Mouse (Mus musculus) CD8-positive naive resting alpha-beta T cell, adult 2 months (primary cell): Measurements from ENCODE around the gene Sync.

Source experiments
- DNase-seq, 2 experiments: peaks; one replicate each; pipeline ENCODE4 v3.0.0; 2022; ENCODE audit warnings: low read depth in 2 of 2, low spot score in 2 of 2

Sync gene

GRCm38 (mm10) chr4:129303816-129304215 lies 16.4 kb downstream of the Sync start:
- no peak for DNase-seq

DNA sequence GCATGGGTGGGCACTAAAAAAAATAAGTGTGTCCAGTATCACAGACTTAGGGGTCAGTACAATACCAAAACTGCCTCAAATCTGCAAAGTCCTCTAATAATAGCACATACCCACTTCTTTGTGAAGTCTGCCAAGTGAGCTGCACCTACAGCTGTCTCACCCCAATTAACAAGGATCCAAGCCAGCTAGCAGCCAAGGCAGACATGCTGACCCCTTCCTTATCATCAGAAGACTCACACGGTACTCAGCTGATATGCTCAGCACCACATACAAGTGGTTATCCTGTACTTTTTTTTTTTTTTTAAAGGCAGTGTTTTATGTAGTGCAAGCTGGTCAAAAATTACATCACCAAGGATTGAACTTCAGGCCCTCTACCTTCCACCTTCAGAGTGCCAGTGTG lies 16.9 kb downstream of the Sync start:
- DNase-seq, result no peak

DNA sequence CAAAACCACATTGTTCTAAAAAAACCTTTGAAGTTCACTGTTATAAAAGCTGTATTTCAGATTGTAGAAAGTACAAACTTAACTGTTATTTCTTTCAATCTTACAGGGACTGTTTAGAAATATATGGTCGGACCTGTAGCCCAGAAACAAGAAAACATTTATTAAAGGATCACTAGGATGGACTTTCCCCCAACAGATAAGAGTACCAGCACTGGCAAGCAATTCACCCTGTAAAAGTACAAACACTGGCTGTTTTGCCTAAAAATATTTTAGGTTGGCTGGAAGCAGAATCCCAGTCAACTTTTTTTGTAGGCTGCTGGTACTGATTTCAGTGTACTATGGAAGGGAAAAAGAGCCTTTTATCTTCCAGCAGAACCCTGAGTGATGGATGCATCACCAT lies 20.5 kb downstream of the Sync start:
- no peak for DNase-seq

DNA sequence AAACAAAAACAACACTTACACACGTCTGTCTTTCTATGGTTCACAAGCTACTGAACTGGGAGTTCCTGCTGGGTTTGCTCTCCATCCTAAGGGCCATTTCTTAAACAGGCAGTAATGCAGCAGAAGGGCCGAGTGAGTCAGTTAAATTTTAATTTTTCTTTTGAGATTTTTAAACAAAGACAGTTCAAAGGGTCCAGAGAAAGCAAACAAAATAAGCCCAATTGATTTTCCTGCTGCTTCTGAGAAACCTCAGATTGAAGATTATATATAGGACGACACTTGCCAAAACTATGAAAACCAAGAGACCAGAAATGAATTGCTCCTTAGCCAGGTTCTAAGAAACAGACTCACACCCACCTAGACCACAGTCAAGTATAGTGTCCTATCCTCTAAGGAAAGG lies 26.5 kb downstream of the Sync start:
- DNase-seq, result no peak

GRCm38 (mm10) chr4:129320876-129321275 lies 33.5 kb downstream of the Sync start:
- DNase-seq, result no peak

- DNase-seq, result no peak
Observed at GRCm38 (mm10) chr4:129322042-129322441, 34.6 kb downstream of the Sync start.

- no peak for DNase-seq
Observed at GRCm38 (mm10) chr4:129323491-129323890, 36.1 kb downstream of the Sync start.

DNA sequence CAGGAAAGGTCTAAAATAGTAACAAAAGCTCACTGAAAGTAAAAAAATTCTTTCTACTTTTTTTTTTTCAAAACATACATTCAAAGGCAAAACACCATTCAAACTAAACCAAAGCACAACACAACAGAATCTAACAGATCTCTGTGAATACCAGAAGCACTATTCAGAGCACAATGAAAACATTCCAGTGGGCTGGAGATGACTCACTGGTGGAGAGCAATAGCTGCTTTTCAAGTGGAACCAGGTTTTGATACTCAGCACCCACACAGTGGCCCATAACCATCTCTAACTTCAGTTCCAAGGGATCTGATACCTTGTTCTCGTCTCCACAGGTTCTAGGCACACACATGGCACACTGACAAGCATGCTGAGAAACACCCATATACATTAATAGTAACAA lies 37.3 kb downstream of the Sync start:
- no peak for DNase-seq

- no peak for DNase-seq
Observed at GRCm38 (mm10) chr4:129326191-129326590, 38.8 kb downstream of the Sync start.

GRCm38 (mm10) chr4:129332846-129333245 lies 45.4 kb downstream of the Sync start:
- no peak for DNase-seq

DNA sequence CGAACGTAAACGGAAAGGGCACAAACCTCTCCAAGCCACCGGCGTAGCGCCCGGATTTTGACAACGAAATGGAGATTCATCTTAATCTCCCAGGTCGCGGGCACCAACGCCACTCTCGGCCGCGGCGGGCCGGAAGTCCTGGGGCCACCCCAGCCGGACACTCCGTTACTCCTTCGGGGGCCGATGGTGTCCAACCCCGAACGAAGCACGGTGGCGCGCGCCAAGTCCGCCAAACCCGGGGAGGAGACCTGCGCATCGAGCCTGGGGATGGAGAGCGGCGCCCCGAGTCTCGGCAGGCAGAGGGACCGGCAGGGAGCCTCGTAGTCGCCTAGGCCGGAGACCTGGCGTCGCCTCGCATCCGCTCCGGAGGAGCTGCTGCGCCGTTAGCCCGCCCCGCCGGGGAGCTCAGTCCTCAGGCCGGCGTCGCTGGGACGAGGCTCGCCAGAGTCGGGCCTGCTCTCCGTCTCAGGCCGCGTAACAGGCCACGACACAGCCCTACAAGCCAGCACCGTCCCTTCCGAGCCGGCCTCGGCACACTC lies 47.3 kb downstream of the Sync start:
- no peak for DNase-seq

GRCm38 (mm10) chr4:129335216-129336074 lies 48.0 kb downstream of the Sync start, which contains the start of the genes Rbbp4 and Zbtb8os:
Gene Rbbp4 (minus strand): TSS chr4:129335370.
Gene Zbtb8os (plus strand): TSS chr4:129335695.
- DNase-seq, result peak; percentile 91 to 92

- DNase-seq, result no peak
Observed at GRCm38 (mm10) chr4:129336291-129336690, 48.9 kb downstream of the Sync start.

- DNase-seq, result no peak
Observed at GRCm38 (mm10) chr4:129339743-129340142, 52.3 kb downstream of the Sync start.

GRCm38 (mm10) chr4:129341888-129342287 lies 54.5 kb downstream of the Sync start:
- no peak for DNase-seq

DNA sequence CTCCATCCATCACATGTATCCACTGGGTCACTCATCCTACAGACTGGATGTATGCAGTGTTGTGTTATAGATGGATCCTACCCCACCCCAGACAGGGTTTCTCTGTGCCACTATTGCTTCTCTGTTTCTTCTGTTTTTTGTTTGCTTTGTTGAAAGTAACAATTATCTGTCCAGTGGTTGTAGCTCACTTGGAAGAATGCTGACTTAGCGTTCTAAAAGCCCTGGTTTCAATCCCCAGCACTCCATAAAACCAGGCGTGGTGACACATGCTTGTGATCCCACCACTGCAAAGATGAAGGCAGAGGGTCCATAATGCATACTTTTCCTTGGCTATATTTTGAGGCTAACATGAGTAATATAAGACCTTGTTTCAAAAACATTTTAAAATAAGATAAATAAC lies 55.3 kb downstream of the Sync start:
- no peak for DNase-seq

DNA sequence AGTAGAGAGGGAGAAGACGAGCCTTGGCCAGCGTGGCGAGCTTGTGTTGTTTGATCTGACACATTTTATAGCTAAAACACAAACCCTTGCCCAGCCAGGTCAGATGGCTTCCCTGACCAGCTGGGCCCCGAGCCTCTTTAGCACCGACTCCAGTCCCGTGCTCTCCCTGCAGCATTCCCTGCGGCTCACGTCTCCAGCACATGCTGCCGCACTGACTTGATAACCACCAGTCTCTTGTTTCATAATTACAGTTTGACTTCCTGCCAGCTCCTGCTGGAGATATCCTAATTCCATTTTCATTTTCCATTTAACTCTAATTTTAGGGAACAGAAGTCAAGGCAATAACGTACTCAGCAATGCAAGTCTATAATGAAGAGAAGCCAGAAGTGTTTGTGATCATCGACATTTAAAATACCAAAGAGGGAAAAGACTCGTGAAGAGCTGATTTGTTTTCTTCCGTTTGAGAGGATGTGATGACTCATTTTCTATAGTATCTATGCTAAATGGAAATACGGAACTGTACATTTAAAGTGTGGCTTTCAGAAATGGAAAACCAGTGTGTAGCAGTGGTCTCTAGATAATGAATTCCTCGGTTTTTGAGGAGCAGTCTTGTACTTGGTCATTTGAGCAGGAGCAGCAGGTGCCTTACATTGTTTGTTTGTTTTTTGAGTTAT lies 59.2 kb downstream of the Sync start:
- DNase-seq, result no peak

DNA sequence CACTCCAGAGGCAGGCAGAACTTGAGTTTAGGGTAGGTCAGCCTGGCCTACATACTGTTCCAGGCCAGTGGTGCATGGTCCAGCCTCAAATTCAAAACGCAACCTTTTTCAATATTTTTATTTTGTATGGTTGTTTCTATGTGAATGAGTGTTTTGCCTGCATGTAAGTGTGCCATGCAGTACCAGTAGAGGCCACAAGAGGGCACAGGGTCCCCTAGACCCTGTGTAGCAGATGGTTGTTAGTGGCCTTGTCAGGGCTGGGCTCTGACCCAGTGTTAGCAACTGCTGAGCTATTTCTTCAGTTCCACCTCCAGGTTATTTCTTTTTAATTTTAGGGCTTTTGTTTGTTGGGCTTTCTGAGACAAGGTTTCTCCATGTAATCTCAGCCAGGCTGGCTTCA lies 63.2 kb downstream of the Sync start:
- DNase-seq, result peak; percentile 66 to 74

DNA sequence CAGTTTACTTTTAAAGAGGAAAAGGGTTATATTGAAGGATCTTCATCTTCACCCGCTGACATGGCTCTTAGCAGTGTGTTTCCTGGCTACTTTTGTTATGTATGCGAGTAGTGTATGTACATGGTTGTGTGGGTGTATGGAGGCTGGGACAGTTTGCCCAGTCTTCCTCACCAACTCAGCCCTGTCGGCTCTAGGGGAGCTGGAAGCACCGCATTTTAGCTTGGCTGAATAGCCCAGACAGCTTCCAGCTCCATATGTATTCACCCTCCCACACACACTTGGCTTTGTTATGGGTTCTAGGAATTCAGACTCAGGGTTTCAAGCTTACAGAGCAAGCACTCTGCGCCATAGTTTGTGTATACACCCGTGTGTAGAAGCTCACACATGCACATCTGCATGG lies 63.7 kb downstream of the Sync start:
- no peak for DNase-seq

- no peak for DNase-seq
Observed at GRCm38 (mm10) chr4:129353176-129353575, 65.8 kb downstream of the Sync start.

GRCm38 (mm10) chr4:129354236-129354635 lies 66.8 kb downstream of the Sync start:
- DNase-seq, result no peak

DNA sequence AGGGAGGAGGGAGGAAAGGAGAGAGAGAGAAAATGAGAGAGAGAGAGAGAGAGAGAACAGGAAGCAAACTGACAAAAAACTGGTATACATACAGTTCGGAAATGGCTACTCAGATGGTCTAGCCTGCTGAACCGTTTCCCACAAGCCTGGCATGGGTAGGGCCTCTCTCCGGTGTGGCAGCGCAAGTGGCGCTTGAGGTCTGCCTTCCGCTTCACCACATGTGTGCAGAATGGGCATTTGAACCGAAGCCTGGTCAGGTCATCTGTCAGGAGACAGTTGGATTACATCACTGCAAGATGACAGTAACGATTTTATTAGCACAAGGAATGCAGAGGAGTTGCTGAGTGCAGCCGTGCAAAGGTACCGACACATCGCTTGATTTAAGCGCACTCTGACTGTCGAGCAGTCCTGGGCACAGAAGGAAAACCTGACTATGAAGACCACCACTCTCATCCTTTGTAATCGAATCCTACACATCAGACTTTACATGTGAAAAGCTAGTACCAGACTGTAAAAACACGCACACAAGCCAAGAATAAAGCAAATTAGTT lies 70.3 kb downstream of the Sync start:
- no peak for DNase-seq
